Mouse (Mus musculus) embryonic facial prominence, embryonic 12.5 days (tissue): ENCODE measurements around the gene Hhipl1. TPM values are rescaled to one million over a fixed set of nuclear protein-coding genes. Genes with fewer than 3 reads are reported as not detected.

Source experiments
- ATAC-seq: fragments of 200-750 bp; cut with Nextera tagmentation; 2 replicates; pipeline ENCODE4 v1.8.0; 2017; ENCODE audit not compliant: insufficient number of reproducible peaks, insufficient read depth, low FRiP score, low TSS enrichment
- H3K27ac ChIP-seq: fragments of 300-500 bp; sonication (generic); 2 replicates; pipeline ENCODE4 v1.5.1; 2016; ENCODE audit warnings: mild to moderate bottlenecking
- H3K27me3 ChIP-seq: fragments of 300-500 bp; sonication (generic); 2 replicates; pipeline ENCODE4 v1.6.1; 2016; ENCODE audit warnings: mild to moderate bottlenecking, moderate library complexity
- H3K36me3 ChIP-seq: fragments of 300-500 bp; sonication (generic); 2 replicates; pipeline ENCODE4 v1.6.1; 2016; ENCODE audit warnings: mild to moderate bottlenecking
- H3K4me1 ChIP-seq: fragments of 300-500 bp; sonication (generic); 2 replicates; pipeline ENCODE4 v1.6.1; 2016
- H3K4me2 ChIP-seq: fragments of 300-500 bp; sonication (generic); replicated peaks from 2 replicates; pipeline ENCODE4 v1.6.1; 2016; ENCODE audit warnings: mild to moderate bottlenecking, moderate library complexity
- H3K4me3 ChIP-seq: fragments of 300-500 bp; sonication (generic); 2 replicates; pipeline ENCODE4 v1.5.1; 2016; ENCODE audit warnings: mild to moderate bottlenecking
- H3K9ac ChIP-seq: fragments of 300-500 bp; sonication (generic); 2 replicates; pipeline ENCODE4 v1.6.1; 2016; ENCODE audit warnings: mild to moderate bottlenecking, moderate library complexity
- H3K9me3 ChIP-seq: fragments of 300-500 bp; sonication (generic); 2 replicates; pipeline ENCODE4 v1.6.1; 2016; ENCODE audit warnings: mild to moderate bottlenecking, moderate library complexity
- WGBS: fragments of 180-500 bp; shearing (Covaris S2); methylation state at CpG from one replicate; pipeline ENCODE4 v1.1.7; 2016; 5-methylcytosine and 5-hydroxymethylcytosine counted together
- polyA plus RNA-seq: library from polyadenylated mRNA; unstranded; fragments of >200 nt; fragmentation: Nextera tagmentation; extraction: Ambion mirVana; gene quantifications from 2 replicates; pipeline ENCODE4 v1.2.1, GENCODE M21; 2016

Hhipl1 gene
- polyA plus RNA-seq, 1 experiment from 2014 or later: 1.0 TPM

- no peak within 1 kb of the TSS for H3K27ac ChIP-seq
- ATAC-seq: 0 out of 2 replicates have a peak, but pooled peaks have one; percentile 19
Measured at GRCm38 (mm10) chr12:108370596-108371428, 64.7 kb downstream of the Hhipl1 start, which contains the start of gene Eml1. Gene Eml1, plus strand, starts transcription at chr12:108370957.

GRCm38 (mm10) chr12:108371429-108371765 lies 65.3 kb downstream of the Hhipl1 start:
- no peak for ATAC-seq
- Histone ChIP-seq H3K27ac (no peak overlapping the region), H3K9ac (no peak overlapping the region), H3K4me2 (no peak overlapping the region), H3K36me3 (no peaks in the 10 kb centered on the region), H3K4me3 (no peak overlapping the region), H3K9me3 (no peaks in the 10 kb centered on the region), H3K27me3 (no peaks in the 10 kb centered on the region), H3K4me1 (0 out of 2 replicates have a peak, but pooled peaks cover 11% of the 10 kb centered on the region)
- WGBS: 80% methylated on average over 6 of the region's 6 CpGs

More at GRCm38 (mm10) chr12:108370596-108371428, 64.7 kb downstream of the Hhipl1 start, which contains the start of gene Eml1:
- H3K4me3 ChIP-seq: no peak within 1 kb of the TSS
- no peak within 1 kb of the TSS for H3K4me2 ChIP-seq
- peak within 1 kb of the TSS; percentile 7; the same call in 1 of the 2 replicates for H3K9ac ChIP-seq
- 71% methylated on average over 19 of the region's 19 CpGs for WGBS
- 0 out of 2 replicates have a peak, but pooled peaks cover 12% of the 10 kb centered on the region for H3K4me1 ChIP-seq
- H3K9me3 ChIP-seq: no peaks in the 10 kb centered on the region
- no peaks in the 10 kb centered on the region for H3K36me3 ChIP-seq
- H3K27me3 ChIP-seq: no peaks in the 10 kb centered on the region

- Histone ChIP-seq H3K36me3 (no peaks in the 10 kb centered on the region), H3K4me2 (no peak overlapping the region), H3K27ac (no peak overlapping the region), H3K27me3 (no peaks in the 10 kb centered on the region), H3K9ac (no peak overlapping the region), H3K9me3 (no peaks in the 10 kb centered on the region), H3K4me1 (0 out of 2 replicates have a peak, but pooled peaks cover 11% of the 10 kb centered on the region), H3K4me3 (no peak overlapping the region)
- no peak for ATAC-seq
- WGBS: 79% methylated on average over 17 of the region's 17 CpGs
Measured at GRCm38 (mm10) chr12:108372241-108372640, 66.2 kb downstream of the Hhipl1 start.

- ATAC-seq: no peak
- Histone ChIP-seq H3K27ac (no peak overlapping the region), H3K9ac (no peak overlapping the region), H3K9me3 (no peaks in the 10 kb centered on the region), H3K4me1 (0 out of 2 replicates have a peak, but pooled peaks cover 11% of the 10 kb centered on the region), H3K27me3 (no peaks in the 10 kb centered on the region), H3K4me2 (no peak overlapping the region), H3K36me3 (no peaks in the 10 kb centered on the region), H3K4me3 (no peak overlapping the region)
- WGBS: 76% methylated on average over 9 of the region's 9 CpGs
Measured at GRCm38 (mm10) chr12:108373611-108374010, 67.5 kb downstream of the Hhipl1 start.

GRCm38 (mm10) chr12:108374689-108375088 lies 68.6 kb downstream of the Hhipl1 start:
- 77% methylated on average over 8 of the region's 8 CpGs for WGBS
- Histone ChIP-seq H3K9me3 (no peaks in the 10 kb centered on the region), H3K4me3 (no peak overlapping the region), H3K9ac (no peak overlapping the region), H3K4me2 (no peak overlapping the region), H3K27me3 (no peaks in the 10 kb centered on the region), H3K4me1 (0 out of 2 replicates have a peak, but pooled peaks cover 11% of the 10 kb centered on the region), H3K27ac (no peak overlapping the region), H3K36me3 (no peaks in the 10 kb centered on the region)
- no peak for ATAC-seq

GRCm38 (mm10) chr12:108378379-108379133 lies 72.5 kb downstream of the Hhipl1 start:
- no peak overlapping the region for H3K4me2 ChIP-seq
- no peak for ATAC-seq
- no peak overlapping the region for H3K4me3 ChIP-seq
- H3K9me3 ChIP-seq: no peaks in the 10 kb centered on the region
- no peaks in the 10 kb centered on the region for H3K27me3 ChIP-seq
- WGBS: 84% methylated on average over 13 of the region's 13 CpGs
- H3K4me1 ChIP-seq: no peaks in the 10 kb centered on the region
- H3K36me3 ChIP-seq: no peaks in the 10 kb centered on the region
- no peak overlapping the region for H3K27ac ChIP-seq
- no peak overlapping the region for H3K9ac ChIP-seq

Other genes starting within 250 kb of the Hhipl1 start
- 98.4 and 103 TPM in 2 replicates for gene Setd3, start 127.0 kb upstream of the Hhipl1 start, polyA plus RNA-seq
- 3.4 and 4.3 TPM in 2 replicates for gene Ccnk, start 126.7 kb upstream of the Hhipl1 start, polyA plus RNA-seq
- gene Ccdc85c, start 30.8 kb upstream of the Hhipl1 start, polyA plus RNA-seq: 7.7 and 7.9 TPM in 2 replicates
- 5.9 and 7.4 TPM in 2 replicates for gene Cyp46a1, start 28.1 kb downstream of the Hhipl1 start, polyA plus RNA-seq
- 58.4 and 63.1 TPM in 2 replicates for gene Eml1, start 64.7 kb downstream of the Hhipl1 start, polyA plus RNA-seq
- 88.5 and 95.1 TPM in 2 replicates for gene Evl, start 248.4 kb downstream of the Hhipl1 start, polyA plus RNA-seq